Mouse (Mus musculus) urinary bladder, postnatal 36 days (tissue): ENCODE data around the gene Sh3pxd2a.
A peak's percentile ranks its signal among the peaks of the same experiment; 100 is the strongest.

Source experiments
- DNase-seq, 2 experiments: peaks; one replicate each; pipeline ENCODE4 v3.0.0; 2022; ENCODE audit warnings: low spot score in 2 of 2, mixed read lengths in 1 of 2

Gene Sh3pxd2a

DNA sequence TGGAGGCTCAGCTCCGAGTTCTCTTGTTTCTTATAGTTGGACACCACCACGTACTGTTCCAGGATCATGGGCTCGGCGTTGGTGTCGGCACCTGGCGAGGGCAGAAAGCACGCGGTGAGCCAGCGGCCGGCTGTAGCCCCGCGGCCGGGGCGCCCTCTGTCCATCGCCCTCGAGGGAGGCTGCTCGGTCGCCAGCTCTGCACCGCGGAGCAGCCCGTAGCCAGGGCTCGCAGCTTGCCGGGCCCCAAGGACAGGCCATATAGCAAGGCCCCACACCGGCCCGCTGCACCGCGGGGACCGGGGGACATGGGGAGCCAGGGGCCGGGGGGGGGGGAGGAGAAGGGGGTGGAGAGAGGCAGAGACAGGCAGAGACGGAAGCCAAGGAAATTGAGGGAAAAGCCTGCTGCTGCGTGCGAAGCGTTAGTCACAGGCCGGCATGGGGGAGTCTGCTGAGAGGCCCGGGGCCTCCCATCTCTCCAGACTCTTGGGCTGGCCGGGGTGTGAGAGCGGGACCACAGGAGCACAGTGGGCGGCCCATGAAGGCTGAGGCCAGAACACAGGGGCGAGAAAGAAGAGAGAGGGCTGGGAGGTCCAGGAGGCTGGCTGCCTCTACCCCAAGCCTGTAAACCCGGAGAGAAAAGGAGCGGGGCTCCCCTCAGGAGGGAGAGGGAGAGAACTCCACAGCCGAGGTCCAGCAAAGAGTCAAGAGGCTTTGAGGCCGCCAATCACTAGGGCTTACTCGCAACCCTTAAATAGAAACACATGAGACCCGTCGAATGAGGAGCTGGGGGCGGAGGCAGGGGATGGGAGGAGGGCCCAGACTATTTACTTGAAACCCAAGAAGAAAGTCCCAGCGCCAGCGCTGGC, 149.9 kb downstream of the Sh3pxd2a start:
- peak; percentile 53 to 84 for DNase-seq

DNA sequence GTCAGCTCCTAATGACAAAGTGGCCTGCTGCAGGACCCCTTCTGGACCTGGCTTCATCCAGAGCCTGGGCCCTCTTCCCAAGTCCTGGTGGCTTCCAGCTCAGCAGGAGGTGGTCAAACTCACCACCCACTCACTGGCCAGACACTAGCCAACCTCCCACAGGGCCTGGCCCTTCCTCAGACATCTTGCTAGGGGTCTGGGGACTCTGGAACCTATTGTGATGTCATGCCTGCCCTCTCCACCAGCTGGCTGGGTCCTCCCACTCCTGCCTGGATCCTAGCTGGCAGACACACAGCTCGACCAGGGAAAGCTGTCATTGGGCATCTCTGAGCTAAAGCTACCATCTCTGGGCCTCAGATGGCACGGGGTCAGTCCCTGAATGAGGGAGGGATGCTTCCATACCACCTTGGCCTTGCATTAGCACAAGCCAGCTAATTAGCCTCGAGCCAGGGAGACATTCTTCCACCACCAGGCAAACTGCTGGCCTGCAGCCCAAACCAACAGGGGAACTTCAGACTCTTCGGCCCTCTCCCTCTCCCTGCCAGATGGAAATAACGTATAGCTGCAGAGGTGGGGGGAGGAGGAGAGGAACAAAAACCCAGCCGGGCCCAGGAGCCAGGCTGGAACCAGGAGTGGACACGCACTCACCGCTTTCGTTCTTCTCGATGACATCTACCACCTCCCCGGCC, 150.7 kb downstream of the Sh3pxd2a start:
- peak in 1 of 2 experiments; percentile 38 for DNase-seq

DNA sequence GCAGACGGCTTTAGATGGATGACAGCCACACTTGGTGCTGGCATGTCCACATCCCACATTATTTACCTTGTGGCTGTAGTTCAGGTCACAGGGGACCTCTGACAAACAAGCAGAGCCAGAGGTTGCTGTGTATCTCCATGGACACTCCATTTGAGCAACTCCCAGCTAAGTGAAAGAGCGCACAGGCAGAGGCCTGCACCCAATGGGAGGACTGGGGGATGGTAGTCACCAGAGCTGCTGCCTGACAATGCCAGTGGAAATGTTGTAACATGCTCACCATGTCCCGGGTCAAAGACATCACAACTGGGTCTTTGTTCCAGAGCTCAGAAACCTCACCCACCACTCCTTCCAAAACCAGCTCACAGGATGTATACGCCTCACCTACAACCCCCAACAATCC, 153.0 kb downstream of the Sh3pxd2a start:
- DNase-seq, result peak in 1 of 2 experiments; percentile 55

DNA sequence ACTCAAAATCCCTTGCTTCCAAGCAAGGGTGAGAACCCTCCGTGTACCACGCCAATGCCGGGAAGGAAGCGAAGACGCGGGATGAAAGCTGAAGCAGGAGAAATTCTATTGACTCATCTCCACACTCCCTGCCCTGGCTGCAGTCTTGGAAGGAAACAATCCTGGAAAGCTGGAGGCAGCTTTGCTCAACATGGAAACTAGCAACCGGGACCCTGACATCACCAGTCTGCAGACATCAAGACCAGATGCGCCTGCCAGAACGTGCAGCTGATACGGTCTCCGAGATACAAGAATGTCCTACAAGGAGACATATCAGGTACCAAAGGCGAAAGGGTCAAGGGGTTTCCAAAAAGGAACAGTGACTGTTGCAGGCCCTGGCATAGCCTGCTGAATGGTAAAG, 154.4 kb downstream of the Sh3pxd2a start:
- DNase-seq, result peak in 1 of 2 experiments; percentile 28

DNA sequence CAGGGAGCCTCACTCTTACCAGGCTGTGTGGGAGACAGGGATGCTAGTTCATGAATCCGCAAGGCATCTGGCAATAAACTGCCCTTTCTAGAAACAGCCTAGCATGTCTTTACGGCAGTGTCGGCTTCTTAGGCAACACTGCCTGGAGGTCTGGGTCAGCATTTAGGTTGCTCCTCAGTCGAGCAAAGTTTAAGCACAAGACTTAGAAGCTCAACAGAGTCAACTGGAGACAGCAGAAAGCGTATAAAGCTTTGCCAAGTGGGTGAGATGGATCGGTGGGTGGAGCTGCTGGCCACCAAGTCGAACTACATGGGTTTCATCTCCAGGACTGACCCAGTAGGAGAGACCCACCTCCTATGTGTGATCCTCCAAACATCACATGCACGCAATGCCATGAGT, 157.3 kb downstream of the Sh3pxd2a start:
- DNase-seq, result peak in 1 of 2 experiments; percentile 30

DNA sequence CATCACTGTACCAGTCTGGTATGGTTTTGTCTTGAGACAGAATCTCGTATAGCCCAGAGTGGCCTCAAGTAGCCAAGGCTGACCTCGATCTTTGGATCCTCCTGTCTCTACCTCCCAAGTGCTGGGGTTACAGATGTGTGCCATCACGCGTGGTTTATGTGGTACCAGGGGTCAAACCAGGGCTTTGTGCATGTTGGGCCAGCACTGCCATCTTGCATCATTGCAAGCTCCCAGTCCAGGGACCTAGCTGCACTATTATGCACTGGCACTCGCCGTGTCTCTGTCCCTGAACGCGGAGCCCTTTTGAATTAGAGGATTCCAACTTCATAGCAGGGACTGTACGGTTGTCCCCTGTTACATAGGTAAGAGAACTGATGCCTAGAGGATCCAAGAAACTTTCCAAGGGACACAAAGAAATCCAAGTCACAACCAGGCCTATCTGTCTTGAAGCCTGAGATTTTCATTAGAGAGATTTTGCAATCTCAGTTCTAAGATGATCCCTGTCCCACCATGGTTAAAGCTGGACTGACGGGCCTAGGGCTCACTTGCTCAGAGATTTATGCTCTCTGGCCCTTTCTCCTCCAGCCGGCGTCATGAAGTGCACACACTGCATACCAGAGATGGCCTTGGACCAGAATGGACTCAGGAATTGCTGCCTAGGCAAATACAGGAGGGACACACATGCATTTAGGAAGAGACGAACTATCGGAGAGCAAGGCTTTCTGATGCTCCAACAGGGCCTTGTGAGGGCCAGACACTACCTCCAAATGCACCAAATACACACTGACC, 157.9 kb downstream of the Sh3pxd2a start:
- no peak for DNase-seq

DNA sequence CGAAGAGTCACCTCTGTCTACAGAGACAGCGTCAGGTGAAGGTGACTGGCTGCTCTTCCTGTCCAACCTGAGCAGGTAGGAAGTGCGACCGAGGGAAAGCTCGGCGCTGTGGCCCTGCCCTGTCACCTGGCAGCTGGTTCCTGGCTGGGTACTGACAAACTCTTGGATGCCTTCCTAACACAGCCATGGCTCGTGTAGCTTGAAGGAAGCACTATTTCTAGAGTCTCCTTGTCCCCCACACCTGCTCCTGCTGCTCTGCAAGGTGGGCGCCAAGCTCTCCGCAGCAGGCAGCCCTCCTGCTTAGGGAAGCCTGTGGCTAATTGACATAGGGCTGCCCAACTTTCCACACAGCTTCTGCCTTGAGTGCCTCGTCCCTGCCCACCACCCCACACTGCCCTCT, 158.8 kb downstream of the Sh3pxd2a start:
- no peak for DNase-seq

DNA sequence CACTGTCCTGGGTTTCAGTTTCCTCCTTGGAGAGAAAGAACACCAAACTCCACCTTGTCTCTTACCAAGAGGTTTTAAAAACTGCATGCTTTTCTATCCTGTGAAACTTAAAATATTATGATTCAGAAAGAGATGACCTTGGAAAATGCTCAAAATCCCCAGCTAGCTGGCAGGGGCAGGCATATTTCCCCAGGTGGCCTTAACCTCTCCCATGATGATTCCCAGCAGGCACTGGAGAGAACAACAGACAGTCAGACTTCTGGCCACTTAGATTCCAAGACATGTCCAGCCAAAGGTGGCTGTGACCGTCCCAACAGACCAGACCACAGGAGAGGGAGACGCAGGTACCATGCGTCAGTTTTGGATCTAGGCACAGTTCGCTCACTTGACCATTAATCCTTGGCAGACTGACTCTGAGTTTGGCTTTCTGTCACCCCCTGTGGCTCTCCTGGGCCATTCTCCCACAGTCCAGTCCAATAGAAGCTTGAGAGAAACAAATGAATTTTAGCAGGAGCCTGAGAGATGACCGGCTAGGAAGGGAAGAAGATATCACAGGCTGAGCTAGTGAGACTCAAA, 159.9 kb downstream of the Sh3pxd2a start:
- no peak for DNase-seq

DNA sequence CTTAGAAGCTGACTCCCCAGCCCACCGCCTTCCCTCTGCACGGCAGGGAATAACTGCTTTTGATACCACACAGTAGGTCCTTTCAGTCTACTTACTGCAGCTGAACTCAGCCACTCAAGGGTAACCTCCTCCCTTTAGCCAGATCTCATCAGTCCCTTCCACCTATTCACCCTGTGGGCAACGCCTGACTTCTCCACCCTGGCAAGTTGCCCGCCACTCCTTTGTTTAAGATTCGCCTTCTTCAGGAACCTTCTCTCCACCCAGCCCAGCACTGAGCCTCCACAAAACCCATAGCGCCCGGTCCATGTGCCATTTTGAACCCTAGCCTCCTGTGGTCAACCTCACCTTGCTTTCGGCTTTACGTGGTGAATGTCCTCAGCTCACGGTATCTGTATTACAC, 161.1 kb downstream of the Sh3pxd2a start:
- DNase-seq, result peak; percentile 71 to 82

DNA sequence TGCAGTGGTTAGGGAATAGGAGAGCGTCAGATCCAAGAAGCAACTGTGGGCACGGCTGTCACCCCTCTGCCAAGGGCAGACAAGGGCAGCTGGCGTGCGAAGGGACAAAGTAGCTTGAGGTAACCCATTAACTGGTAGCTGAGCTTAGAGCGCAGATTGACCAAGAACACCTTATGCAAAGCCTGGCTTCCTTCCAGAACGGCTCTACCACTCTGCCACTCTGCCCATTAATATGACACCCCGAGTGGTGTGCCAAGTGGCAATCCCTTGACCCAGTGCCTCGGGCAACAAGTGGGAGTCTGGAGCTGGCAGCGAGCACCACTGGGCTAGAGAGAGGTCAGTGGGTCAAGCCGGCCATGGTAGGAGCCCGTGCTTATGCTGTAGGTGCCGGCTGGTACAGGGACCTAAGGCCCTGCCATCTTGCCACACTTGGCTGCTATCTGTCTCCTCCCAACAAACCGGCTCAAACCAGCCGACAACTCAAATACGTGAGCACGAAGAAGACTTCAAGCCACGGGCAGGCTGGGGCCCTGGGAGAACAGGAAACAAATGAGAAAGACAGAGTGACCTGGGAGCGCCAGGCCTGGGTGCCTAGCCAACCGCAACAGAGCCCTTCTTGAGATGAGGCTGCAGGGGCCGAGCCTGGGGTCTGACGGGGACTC, 161.9 kb downstream of the Sh3pxd2a start:
- DNase-seq, result peak in 1 of 2 experiments; percentile 69

DNA sequence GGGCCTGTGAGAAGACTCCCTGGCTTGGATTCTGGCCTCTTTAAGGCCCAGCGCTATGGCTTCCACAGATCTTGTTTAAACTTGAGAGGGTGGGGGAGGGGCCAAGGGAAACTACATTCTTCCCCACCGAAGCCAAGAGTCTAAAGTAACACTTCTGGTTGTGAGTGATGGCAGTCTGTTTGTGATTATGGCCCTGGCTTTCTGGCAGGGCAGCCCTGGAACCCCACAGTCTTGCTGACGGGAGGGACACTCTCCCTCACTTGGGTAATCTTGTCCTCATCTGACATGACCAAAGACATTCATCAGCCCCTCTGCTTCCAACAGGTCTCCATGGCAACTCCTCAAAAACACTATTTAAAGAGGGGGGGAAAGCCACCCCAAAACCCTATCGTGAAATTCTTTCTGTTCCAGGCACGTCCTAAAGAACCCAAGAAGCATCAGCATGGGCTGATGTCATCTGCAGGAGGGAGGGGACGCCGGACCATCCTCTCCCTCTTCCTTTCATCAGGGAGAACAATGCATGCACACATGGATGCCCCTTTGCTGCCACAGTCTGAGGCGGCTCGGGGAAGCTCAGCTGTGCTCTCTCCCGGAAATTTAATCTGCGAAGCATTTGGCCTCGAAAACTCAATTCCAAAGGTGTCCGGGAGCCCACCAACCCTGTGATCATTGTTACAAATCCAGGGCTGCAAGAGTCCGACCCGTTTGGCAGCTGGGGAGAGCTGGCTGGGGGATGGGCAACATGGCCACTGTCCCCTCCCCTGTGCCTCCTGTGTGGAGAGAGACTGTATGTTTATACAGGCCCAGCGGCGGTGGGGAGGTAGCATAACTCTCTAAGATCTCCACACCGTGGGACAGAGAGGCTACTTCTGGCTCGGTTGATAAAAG, 162.7 kb downstream of the Sh3pxd2a start:
- no peak for DNase-seq

DNA sequence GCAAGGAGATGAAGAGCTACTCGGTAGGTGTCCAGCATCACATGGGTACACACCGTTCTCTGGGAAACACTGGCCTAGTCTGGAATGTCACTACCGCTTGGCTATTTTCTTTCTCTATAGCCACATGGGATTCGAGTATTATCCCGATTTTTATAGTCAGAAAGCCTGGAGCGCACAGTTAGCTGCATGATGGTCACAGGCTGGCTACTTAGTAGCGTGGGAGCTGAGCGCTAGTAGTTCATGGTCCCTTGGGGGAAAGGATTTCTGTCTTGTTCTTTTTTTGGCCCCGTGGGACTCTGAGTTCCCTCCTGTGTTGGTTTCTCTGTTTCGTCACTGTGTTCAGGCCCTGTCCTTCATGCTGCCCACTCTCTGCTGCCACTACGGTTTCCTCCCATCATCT, 166.1 kb downstream of the Sh3pxd2a start:
- no peak for DNase-seq

DNA sequence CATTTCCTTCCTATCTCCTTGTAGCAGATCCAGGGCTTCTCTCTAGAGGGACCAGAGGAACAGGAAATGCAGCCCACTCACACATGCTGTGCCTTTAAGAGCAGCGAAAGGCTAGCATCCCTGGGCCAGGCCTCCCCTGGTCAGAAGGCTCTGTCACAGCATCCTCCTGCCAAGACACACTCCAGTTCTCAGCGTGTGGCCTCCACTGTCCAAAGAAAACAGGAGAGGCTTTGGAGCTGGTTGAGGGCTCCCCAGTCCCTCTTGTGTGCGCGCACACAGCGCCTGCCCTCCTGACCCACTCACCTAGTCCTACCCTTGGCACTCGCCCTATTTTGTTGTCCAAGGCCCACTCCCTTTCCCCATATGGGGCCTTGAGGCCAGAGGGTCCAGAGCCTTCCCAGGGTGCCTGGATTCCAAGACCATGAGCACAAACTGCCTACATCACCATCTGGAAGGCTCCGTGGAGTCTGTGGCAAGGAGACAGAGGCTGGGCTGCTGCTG, 171.7 kb downstream of the Sh3pxd2a start:
- DNase-seq, result no peak

DNA sequence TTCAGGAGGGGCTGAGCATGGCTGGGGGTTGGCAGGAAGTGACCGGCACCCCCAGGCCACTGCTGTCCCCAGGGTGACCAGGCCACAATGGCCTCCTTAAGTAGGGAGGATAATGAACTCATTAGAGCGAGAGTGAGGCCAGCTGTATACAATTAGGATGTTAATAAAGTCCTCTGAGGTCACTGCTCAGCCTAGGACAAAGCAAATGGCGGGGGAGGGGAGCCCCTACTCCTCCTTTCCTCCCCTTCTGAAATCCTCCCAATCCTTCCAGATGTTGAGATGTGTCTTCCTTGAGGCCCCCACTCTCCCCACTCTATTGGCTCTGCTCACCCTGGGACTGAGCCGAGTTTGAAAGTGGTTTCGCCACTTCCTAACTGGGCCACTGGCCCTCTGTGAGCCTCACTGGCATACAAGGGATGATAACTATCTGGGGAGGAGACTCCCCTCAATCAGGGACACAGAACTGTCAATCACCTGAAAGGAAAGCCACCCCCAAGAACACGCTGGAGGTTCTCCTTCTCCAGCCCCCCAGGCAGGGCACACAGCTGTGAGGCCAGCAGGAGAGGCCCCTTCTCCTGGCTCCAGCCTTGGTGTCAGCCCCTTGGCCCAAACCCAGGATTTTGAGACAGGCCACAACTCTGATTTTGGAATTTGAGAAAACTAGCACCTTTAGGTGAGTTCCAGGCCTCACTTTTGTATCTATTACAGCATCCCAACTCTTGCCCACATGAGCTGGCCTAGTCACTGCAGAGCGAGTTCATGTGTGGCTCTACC, 172.7 kb downstream of the Sh3pxd2a start:
- DNase-seq, result no peak

DNA sequence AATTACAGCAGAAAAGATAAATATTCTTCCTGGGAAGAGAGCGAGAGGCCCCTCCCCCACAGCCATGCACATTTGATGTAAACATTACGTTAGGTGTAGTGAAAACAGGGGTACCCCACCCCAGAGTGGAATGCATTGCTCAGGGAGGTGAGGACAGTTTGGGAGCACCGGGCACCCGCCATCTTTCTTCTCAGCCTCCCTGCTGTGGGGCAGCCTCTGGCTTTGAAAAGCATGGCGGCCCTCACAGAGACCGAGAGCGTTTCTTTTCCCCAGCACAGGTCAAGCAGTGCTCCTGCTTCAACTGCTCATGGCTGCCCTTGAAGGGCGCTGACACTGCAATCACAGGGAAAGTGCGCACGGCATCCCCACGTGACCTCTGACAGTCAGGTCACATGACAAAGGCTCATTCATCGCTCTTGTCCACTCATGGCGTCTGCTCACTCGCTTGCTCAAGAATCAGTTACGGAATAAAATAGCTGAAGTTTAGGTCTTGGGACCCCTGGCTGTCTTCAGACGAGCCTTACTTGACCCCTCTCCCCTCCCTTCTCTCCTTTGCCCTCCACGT, 177.2 kb downstream of the Sh3pxd2a start:
- no peak for DNase-seq

DNA sequence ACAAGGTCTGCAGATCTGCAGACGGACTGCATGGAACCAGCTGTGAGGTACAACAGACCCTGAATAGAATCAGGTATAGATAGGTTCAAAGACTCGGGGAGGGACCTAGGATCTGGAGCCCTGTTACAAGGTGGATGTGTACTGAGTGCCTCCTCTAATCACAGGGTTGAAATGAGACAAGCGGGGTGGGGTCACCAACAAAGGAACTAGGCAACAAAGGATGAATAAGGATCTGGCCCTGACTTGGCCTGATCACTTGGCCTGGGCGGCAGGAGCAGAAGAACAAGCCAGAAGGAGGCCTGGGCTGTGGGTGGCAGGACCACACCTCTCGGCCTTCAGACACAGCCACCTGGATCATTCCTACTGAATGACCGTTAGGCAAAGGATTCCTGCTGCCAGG, 178.6 kb downstream of the Sh3pxd2a start:
- no peak for DNase-seq

DNA sequence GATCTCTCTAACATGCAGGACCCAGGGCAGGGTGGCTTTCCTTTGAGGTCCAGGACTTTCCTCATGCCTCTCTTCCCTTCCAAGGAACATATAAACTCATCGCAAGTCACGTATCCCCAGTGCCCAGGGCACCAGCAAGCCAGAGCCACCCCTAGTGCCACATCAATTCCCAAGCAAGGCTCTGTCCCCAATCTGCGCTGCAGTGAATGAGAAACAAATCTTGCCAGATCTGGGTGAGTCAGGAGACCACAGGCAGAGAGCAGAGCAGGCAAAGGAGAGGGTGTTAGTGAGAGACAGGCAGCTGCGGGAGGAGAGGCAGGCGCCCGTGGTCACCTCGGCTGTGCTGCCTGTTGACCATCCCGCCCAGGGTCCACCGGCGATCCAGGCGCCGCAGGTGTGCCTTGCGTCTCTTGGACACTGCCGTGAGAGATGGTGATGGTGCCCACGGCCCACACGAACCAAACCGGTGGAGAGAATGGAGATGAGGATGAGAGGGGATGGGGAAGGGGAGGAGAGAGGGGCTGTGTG, 181.4 kb downstream of the Sh3pxd2a start:
- DNase-seq, result no peak

DNA sequence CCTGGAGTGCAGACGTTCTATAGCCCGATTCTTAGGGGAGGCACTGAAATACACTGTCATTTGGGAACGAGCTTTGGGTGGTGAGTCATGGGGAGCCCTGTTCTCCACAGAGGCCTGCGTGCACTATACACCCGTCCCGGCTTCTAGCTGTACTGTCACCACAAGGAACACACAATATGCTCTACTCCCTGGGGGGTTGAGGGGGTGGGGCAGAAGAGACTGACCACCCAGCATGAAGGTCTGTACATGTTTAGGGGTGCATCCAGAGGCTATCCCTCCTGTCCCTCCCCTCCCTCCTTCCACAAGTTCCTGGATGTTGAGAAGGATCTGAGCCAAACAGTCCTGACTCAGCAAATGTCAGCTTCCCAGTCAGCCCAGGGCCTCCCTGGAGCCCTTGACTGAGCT, 182.1 kb downstream of the Sh3pxd2a start:
- peak; percentile 45 to 52 for DNase-seq

DNA sequence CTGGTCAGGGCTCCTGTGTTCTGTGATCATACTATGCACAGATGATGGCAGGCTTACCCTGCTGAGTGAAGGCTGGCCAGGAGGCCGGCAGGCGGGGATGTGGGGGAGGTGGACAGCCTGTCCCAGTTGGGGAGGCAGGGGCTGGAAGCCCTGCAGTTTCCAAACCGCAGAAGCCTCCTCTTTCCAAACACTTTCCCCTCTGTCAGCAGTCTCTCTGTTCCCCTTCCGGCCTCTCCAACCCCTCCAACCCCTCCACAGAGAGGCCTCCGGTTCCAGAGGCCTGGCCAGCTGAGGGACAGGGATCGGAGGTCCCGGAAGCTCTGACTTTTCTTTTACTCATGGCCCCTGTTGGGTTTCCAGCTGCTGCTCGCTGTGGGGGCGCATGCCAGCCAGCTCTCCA, 183.3 kb downstream of the Sh3pxd2a start:
- peak in 1 of 2 experiments; percentile 49 for DNase-seq
